Mouse (Mus musculus): Measurements from ENCODE around the gene Sult5a1.
"Not testable (repeated sequence)": the region's sequence is repeated elsewhere in the genome, so short reads cannot be mapped to it uniquely, and the experiment has no call there.

Gene Sult5a1

GRCm38 (mm10) chr8:123134149-123134713, 23.9 kb downstream of the Sult5a1 start:
- peak in 1 of 2 experiments; percentile 41 for DNase-seq

DNA sequence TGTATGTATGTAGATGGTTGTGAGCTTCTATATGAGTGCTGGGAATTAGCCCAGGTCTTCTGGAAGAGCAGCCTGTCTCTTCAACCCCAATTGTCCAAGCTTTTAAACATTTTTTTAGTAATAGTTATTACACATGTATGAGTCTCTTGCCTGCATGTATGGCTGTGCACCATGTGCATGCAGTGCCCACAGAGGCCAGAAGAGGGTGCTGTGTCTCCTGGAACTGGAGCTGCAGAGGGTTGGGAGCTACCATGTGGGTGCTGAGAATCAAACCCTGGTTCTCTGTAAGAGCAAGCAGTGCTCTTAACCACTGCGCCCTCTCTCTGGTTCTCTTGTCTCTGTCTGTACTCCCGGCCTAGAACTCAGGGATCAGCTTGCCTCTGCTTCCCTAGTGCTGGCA, 25.2 kb downstream of the Sult5a1 start:
- no peak for DNase-seq

DNA sequence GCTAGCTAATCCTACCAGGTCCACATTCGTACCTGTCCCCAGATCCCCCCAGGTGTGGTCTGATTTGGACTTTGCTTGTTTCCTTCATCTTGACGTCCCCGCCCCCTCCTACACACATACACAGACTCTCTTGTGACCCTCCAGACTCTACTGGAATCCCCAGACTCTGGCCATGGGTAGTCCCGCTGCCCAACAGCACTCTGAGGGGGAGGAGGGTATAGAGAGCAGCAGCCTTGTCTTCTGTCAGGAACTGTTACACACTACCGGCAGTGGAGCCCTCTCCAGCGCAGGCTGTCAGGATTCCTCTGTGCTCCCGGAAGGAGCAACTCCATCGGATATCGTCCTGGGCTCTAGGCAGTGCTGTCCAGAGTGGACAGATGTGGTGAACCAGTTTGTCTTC, 27.1 kb downstream of the Sult5a1 start:
- no peak for DNase-seq

DNA sequence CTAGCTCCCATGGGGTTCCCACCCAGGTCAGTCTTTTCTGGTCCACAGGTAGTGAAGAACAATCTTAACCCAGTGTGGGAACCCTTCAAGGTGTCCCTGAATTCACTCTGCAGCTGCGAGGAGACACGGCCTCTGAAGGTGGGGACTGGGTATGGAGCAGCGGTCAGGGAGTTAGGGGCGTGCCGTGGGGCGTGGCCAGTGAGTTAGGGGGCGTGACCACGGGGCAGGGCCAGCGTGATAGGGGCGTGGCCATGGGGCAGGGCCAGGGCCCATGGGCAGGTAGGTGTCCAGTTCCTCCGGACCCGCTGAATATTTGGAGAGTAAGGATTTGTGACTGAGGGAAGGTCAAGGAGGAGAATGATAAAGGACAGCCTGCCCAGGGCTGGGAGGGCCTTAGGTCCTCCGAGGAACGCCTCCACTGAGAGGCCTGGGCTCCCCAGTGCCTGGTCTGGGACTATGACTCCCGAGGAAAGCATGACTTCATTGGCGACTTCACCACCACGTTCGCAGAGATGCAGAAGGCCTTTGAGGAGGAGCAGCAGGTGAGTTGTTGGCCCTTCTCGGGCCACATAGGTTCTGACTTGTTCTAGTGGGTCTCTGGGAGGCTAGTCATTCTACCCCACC, 31.8 kb downstream of the Sult5a1 start:
- peak in 1 of 2 experiments; percentile 47 for DNase-seq

DNA sequence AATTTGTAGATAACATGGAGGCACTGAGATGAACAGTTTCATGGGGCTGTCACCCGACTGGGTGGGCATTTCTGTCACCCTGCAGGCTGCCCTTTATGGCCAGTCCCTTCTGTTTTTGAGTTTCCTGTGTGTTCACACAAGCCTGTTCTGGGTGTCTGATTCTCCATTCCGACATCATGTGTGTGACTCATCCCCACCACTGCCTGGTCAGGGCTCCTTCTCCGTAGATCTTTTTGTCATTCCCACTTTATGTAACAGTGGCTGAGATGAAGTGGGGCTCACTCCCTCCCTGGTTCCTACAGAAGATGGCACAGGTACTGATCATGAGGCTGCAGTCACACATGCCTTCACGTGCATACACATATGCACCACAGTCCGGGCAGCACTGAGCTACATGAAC, 35.4 kb downstream of the Sult5a1 start:
- no peak for DNase-seq

DNA sequence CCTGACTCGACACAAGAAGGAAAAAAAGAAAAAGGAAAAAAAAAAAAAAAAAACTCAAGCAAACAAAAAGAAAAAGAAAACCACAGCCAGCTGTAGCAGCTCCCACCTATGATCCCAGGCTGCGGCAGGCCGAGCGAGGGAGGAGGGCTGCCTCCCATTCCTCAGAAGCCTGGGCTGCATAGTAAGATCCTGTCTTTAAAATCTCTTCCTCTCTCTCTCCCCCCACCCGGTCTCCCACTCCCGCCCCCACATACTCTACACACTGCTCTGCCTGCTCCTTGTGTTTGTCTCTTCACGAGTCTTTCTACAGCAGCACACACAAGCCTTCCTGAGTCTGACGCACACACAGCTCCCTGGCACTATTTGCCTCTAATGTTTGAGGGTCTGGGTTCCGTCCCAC, 36.1 kb downstream of the Sult5a1 start:
- DNase-seq: no peak

DNA sequence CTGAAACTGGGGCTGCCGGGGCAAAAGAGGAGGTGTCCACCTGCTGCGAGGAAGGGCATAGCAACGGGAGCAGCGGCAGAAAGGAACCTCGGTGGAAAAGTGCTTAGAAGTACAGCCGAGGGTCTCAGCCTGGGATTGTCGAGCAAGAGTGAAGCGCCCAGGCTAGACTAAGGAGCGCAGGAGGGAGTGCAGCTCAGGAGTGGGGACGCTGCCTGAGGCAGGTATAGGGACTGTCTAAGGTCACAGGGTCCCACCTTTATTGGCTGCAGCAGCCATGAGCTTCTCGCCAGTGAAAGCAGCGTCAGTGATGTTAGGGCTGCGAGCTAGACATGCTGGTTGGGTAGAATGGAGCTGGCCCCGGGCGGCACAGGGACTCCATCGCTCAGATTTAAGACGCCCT, 40.4 kb downstream of the Sult5a1 start:
- DNase-seq: no peak

- DNase-seq: peak; percentile 40 to 52
Observed at GRCm38 (mm10) chr8:123117127-123117731, 40.9 kb downstream of the Sult5a1 start, which contains the start of gene Cpne7. Gene Cpne7, plus strand, starts transcription at chr8:123117374.

DNA sequence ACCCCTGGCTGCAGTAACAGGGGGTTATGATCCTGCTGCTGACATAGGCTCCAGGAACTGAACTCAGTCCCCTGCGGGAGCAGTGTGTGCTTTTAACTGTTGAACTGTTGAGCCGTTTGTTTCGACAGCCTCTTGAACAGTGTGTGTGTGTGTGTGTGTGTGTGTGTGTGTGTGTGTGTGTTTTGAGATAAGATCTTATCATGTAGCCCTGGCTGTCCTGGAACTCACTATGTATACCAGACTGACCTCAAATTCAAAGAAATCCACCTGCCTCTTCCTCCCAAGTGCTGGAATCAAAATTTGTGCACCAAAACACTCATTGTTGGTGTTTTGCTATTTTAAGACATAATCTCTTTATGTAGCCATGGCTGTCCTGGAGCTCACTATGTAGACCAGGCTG, 43.5 kb downstream of the Sult5a1 start:
- DNase-seq: no peak

GRCm38 (mm10) chr8:123113908-123114469, 44.1 kb downstream of the Sult5a1 start:
- DNase-seq: no peak

DNA sequence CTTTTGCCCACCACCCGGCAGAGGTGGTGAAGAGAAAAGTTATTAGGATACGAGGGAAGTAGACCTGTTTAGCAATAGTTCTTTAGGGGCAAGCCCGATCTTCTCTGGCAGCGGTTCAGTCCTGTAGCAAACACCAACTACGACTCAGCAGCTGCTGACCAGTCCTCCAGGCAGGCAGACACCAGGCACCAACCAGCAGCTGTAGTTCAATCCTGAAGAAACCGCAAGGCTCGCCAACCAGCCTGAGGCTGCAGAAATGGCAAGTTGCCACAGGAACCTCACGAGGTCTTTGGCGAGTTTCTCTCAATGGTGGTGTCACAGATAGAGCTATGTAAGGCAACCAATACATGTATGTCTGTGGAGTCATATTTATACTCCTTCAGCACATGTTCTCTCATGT, 45.2 kb downstream of the Sult5a1 start:
- no peak for DNase-seq

GRCm38 (mm10) chr8:123110649-123111048, 47.5 kb downstream of the Sult5a1 start:
- peak; percentile 49 to 73 for DNase-seq

GRCm38 (mm10) chr8:123108953-123109352, 49.2 kb downstream of the Sult5a1 start:
- DNase-seq: no peak

- no peak for DNase-seq
Observed at GRCm38 (mm10) chr8:123108010-123108409, 50.1 kb downstream of the Sult5a1 start.

- peak in 1 of 2 experiments; percentile 34 for DNase-seq
Observed at GRCm38 (mm10) chr8:123106531-123106930, 51.6 kb downstream of the Sult5a1 start.

GRCm38 (mm10) chr8:123105553-123106326, 52.4 kb downstream of the Sult5a1 start:
- no peak for DNase-seq

GRCm38 (mm10) chr8:123104046-123104767, 53.9 kb downstream of the Sult5a1 start:
- DNase-seq: no peak

- DNase-seq: no peak
Observed at GRCm38 (mm10) chr8:123103285-123103684, 54.8 kb downstream of the Sult5a1 start.

GRCm38 (mm10) chr8:123102855-123103254, 55.3 kb downstream of the Sult5a1 start:
- DNase-seq: not testable (repeated sequence)

GRCm38 (mm10) chr8:123101735-123102685, 56.1 kb downstream of the Sult5a1 start, which contains the start of gene Rpl13:
Gene Rpl13, plus strand, starts transcription at chr8:123102350.
- peak; percentile 98 for DNase-seq

GRCm38 (mm10) chr8:123101244-123101643, 56.9 kb downstream of the Sult5a1 start:
- no peak for DNase-seq
